Mouse (Mus musculus) erythroid progenitor cell, adult 5-6 weeks (primary cell): Measurements from ENCODE around the gene Adgrf3. TPM values are rescaled to one million over a fixed set of nuclear protein-coding genes. Genes with fewer than 3 reads are reported as not detected.
A peak's percentile ranks its signal among the peaks of the same experiment; 100 is the strongest.

Experiments used
- ATAC-seq: replicated peaks from 2 replicates; pipeline ENCODE4 v1.8.0; 2016; ENCODE audit warnings: moderate number of reproducible peaks, mild to moderate bottlenecking, moderate TSS enrichment, inconsistent platforms; ENCODE audit not compliant: poor library complexity, low FRiP score, severe bottlenecking
- total RNA-seq, 2 experiments: library from RNA; stranded (forward) in 1 of 2; stranded (reverse) in 1 of 2; fragments of 150-400 nt in 1 of 2; fragments of 186-747, 209-891 nt in 1 of 2; gene quantifications; 2 replicates each; pipeline versions ENCODE4 v1.2.3 to v1.2.4; 2015 to 2017; ENCODE audit warnings: low replicate concordance in 2 of 2

The Adgrf3 gene
- total RNA-seq, 2 experiments from 2014 or later = not detected

- ATAC-seq = no peak
Observed at GRCm38 (mm10) chr5:30204441-30204840, 1.1 kb downstream of the Adgrf3 start.

DNA sequence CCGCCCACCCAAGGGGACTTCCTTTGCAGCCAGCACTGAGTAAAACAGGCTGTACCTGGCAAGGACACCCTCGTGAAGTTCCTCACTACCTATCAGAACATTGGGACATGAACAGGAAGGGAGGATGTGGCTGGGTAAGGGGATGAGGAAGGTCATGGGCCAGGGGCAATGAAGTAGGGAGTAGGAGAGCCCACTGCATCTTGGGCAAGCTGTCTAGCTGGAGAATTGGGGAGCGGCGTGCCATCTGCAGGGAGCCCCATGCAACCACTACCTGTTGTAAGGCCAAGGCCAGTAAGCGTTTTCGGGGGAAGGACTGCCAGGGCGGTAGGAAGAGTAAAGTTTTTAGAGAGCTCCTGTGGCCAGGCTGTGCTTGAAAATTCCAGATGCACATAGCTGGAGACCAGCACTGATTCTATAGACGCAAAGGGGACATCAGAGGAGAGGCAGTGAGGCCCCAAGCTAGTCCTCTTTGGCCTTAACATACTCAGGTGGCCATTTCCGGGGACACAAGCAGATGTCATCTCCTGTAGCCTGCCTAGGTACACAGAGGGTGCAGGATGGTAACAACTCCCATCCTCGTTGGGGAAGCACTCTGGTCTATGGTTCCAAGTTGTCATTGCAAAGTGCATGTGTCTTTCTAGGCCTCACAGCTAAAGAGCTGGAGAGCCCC is 2.2 kb downstream of the Adgrf3 start:
- ATAC-seq = no peak

- no peak for ATAC-seq
Observed at GRCm38 (mm10) chr5:30202221-30202620, 3.3 kb downstream of the Adgrf3 start.

- no peak for ATAC-seq
Observed at GRCm38 (mm10) chr5:30201521-30201920, 4.0 kb downstream of the Adgrf3 start.

DNA sequence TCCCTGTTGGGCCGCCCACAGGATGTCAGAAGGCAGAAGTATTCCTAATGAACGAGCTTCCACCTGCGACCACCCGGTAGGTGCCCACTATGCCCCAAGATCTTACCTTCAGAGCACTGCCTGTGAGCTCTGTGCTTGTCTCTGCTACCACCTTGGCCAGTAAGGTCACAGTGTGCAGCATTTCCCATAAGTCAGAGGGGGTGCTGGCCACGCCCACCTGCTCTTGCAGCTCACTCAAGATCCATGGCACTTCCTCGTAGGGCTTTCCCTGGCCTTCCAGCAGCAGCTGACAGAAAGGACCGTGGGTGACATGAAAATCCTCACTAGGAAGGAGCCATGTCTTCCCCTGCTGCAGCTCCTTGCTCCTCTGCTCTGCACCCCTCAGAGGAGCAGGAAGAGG is 7.3 kb downstream of the Adgrf3 start:
- ATAC-seq = no peak

GRCm38 (mm10) chr5:30195340-30195739 is 10.2 kb downstream of the Adgrf3 start:
- no peak for ATAC-seq

DNA sequence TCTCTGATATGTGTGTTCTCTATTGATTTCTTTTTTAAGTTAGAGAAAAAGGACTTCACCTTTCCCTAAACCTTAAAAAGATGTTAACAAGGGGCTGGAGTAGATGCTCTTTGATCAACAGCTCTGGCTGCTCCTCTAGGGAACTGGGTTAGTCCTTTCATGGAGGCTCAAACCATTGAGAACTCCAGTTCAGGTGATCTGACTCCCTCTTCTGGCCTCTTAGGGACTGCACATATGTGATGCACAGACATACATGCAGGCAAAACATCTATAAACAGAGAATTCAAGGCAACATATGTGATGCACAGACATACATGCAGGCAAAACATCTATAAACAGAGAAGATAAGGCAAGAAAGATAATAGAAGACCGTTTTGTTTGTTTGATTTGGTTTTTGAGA is 13.1 kb downstream of the Adgrf3 start:
- ATAC-seq = no peak

- no peak for ATAC-seq
Observed at GRCm38 (mm10) chr5:30187687-30188485, 17.6 kb downstream of the Adgrf3 start.

DNA sequence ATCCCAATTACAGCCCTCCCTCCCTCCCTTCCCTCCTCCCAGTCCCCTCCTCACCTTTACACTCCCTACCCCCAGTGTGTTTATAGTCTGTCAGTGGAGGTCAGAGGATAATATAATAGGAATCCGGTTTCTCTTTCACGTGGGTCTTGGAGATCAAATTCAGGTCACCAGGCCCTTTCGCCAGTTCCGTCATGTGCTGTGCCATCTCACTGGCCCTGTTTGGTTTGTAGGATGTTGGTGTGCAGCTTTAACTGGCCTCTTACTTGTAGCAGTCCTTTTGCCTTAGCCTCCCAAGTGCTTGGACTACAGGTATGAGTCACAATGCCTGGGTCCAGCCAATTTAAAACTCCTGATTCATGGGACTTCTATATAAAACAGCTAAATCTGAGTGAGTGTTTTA is 29.7 kb downstream of the Adgrf3 start:
- ATAC-seq = no peak

DNA sequence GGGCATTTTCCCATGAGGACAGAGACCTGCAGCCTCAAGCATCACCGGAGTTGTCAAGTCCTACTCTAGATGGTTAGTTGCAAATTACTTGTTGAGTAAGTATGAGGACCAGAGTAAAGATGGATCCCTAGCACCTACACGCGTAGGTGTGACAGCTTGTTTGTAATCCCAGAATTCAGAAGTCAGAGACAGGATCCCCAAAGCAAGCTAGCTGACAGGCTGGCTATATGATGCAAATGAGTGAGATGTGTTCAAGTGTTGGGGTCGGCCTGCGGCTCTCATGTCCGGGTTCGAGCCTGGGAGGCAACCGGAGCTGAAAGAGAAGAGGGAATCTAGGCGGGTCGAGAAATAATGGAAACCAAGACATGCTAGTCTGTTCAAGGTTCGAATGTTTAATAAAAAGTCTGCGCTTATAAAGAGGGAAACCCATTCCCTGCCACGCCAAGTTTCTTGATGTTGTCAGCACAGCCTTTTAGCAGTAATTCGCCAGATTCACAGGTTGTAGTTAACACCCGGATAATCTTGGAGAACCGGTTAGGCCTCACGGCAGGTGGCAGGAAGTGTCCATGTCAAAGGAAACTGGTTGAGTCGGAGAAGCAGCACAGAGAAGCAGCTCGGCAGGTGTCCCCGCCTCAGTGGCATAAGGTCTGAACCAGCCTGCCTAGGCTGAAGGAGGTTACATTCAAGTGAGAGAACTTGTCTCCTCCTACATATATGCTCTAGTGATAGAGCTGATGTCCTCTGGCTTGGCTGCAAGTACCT is 32.4 kb downstream of the Adgrf3 start:
- ATAC-seq = no peak

DNA sequence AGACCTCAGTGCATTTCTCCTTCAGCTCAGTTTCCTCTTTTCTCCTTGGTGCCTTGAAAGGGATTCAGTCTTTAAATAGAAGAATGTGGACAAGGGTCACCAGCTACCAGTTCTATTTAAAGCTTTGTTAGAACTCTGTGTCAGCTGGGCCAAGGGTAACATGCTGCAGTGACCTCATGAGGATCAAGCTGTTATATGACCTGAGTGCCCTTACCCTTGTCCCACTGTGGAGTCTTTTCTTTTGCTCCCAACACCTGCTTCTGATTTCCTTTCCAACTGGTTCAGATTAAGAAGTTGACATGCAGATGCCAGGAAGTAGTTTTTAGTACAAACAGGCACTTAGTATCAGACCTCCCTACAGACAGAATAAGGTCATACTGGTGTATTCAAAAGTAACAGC is 33.4 kb downstream of the Adgrf3 start:
- no peak for ATAC-seq

DNA sequence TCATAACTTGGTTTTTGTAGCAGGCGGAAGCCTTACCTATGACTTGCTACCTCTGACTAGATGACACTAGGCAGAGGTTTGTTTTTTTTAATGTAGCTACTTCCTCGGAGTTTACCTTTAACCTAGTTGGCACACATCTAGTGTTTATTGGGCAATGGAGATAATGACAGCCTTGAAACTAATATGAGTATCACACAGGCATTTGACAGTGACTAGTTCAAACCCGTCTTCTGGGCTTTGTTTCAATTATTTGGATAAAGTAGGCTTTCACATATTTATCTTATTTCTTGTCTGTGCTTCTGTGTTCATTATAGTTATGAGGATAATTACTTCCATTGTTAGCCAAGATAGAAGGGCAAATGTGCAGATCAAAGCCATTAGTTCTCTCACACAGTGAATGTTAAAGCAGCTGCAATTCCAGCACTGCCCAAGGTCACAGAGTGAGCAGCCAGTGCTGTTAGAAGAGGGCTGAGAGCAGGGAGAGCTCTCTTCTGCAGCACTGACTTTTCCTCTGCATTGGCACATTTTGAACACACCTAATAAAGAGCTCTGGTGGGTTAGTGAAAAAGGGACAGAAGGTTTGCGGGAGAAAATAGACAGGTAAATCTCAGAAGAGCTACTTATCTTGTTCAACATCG is 35.1 kb downstream of the Adgrf3 start:
- no peak for ATAC-seq

GRCm38 (mm10) chr5:30165234-30165946 is 40.1 kb downstream of the Adgrf3 start:
- ATAC-seq = no peak

GRCm38 (mm10) chr5:30162339-30162738 is 43.2 kb downstream of the Adgrf3 start:
- ATAC-seq = no peak

GRCm38 (mm10) chr5:30161836-30162235 is 43.7 kb downstream of the Adgrf3 start:
- no peak for ATAC-seq

DNA sequence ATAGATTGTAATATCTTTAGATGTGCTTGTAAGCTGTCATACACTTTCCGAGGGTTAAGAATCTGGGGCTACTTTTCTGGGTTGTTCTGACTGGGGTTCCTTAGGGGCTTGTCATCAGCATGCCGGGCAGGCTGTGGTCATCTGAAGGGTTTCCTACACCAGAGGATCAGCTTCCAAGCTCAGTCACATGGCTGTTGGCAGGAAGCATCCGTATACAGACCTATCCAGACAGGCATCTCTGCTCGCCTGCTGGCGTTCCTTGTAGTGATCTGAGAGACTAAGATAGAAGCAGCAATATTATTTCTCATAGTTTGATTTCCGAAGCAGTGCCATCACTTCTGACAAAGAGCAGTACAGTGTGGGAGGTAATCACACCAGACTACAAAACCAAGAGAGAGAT is 45.9 kb downstream of the Adgrf3 start:
- no peak for ATAC-seq

- peak; percentile 25 for ATAC-seq
Observed at GRCm38 (mm10) chr5:30155821-30156629, 49.5 kb downstream of the Adgrf3 start.

DNA sequence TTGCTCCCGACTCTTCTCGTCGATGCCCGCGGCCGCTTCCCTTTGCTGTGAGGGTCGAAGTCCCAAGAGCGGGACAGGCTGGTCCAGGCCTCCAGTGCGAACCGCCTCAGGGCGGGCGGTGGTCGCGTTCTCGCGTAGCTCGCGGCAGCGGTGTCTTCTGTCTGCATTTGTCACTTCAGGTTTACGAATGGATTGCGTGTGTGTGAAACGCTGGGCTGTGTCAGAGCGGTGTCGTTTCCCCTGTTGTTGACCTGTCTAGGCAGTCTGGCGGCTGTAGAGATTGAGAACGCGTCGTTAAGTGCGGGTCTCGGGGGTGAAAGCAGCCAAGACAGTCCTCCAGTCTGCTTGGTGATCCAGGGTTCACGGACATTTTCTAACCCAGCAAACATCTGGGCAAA is 50.1 kb downstream of the Adgrf3 start:
- peak; percentile 33 for ATAC-seq
